ENCODE assay signal across 24 mouse cellular contexts in genomic region chr10:12170243-12170642, GRCm38 (mm10).
DNase-seq lines count a peak whose midpoint lies in the region; ATAC-seq and TF ChIP-seq lines count a peak whose summit lies in the region.
"Had no signal": no experiment of that assay in that cellular context is flagged by ENCODE, and none has a peak within 500 bp of the region (broad histone marks: within the 10 kb centered on the region; RNA-seq: fewer than 3 reads in every experiment).

No protein-coding gene starts in this region.

- no peaks in the 10 kb centered on the region for H3K4me1 ChIP-seq in hindbrain, postnatal 0 days (ENCODE audit: insufficient read depth, low read length)
- no peaks in the 10 kb centered on the region for H3K4me1 ChIP-seq in hindbrain, embryonic 11.5 days (replicated peaks; ENCODE audit: control insufficient read depth, insufficient read depth, low read length)
- H3K4me1 ChIP-seq: embryonic facial prominence, embryonic 15.5 days; heart, embryonic 15.5 days had no signal

- 74% methylated on average over 3 of the region's 3 CpGs for WGBS in hindbrain, postnatal 0 days
- 92% methylated on average over 3 of the region's 3 CpGs for WGBS in hindbrain, embryonic 11.5 days

- no peaks in the 10 kb centered on the region for H3K36me3 ChIP-seq in hindbrain, postnatal 0 days (ENCODE audit: insufficient read depth, low read length)
- H3K36me3 ChIP-seq in hindbrain, embryonic 11.5 days (ENCODE audit: control insufficient read depth, insufficient read depth, low read length) = no peaks in the 10 kb centered on the region
- H3K36me3 ChIP-seq: embryonic facial prominence, embryonic 15.5 days; G1E; heart, embryonic 15.5 days had no signal

- no peak overlapping the region for H3K4me2 ChIP-seq in hindbrain, postnatal 0 days (ENCODE audit: low read depth, low read length)
- no peak overlapping the region for H3K4me2 ChIP-seq in hindbrain, embryonic 11.5 days (replicated peaks; ENCODE audit: low read depth, low read length)
- H3K4me2 ChIP-seq: embryonic facial prominence, embryonic 15.5 days; heart, embryonic 11.5 days; heart, embryonic 15.5 days had no signal

- no peaks in the 10 kb centered on the region for H3K27me3 ChIP-seq in hindbrain, postnatal 0 days (ENCODE audit: insufficient read depth, low read length)
- no peaks in the 10 kb centered on the region for H3K27me3 ChIP-seq in hindbrain, embryonic 11.5 days (ENCODE audit: control insufficient read depth, insufficient read depth, low read length)
- H3K27me3 ChIP-seq: embryonic facial prominence, embryonic 15.5 days; heart, embryonic 15.5 days had no signal

- H3K4me3 ChIP-seq in hindbrain, postnatal 0 days (ENCODE audit: low read length) = no peak overlapping the region
- no peak overlapping the region for H3K4me3 ChIP-seq in hindbrain, embryonic 11.5 days (ENCODE audit: low read depth, low read length)
- H3K4me3 ChIP-seq: embryonic facial prominence, embryonic 15.5 days; erythroblast, embryonic 14.5 days; heart, adult 2 months; heart, embryonic 15.5 days had no signal

- intact Hi-C loops in left cerebral cortex, postnatal 36 days (cut with DNase I) = no loop called here

- no peaks in the 10 kb centered on the region for H3K9me3 ChIP-seq in hindbrain, postnatal 0 days (ENCODE audit: low read length)
- H3K9me3 ChIP-seq in hindbrain, embryonic 11.5 days (ENCODE audit: control insufficient read depth, low read length) = no peaks in the 10 kb centered on the region
- H3K9me3 ChIP-seq: embryonic facial prominence, embryonic 15.5 days; G1E; heart, embryonic 15.5 days had no signal

- no peak for TF ChIP-seq CTCF in hindbrain, postnatal 0 days (IDR thresholded peaks at IDR 0.05; ENCODE audit: low read depth)

- peak; percentile 40 to 51 for DNase-seq in cerebellum, postnatal 10 days
- no peak for DNase-seq in cerebellum, postnatal 25 days
- no peak for DNase-seq in frontal cortex, postnatal 36 days (ENCODE audit: low spot score in 2 of 2)
- DNase-seq in hindbrain, postnatal 0 days (ENCODE audit: low spot score) = peak; percentile 63
- DNase-seq in hindbrain, embryonic 11.5 days (ENCODE audit: low spot score) = no peak
- DNase-seq in brain, adult 2 months (ENCODE audit: low read depth, low spot score) = peak; percentile 18
- DNase-seq in left cerebral cortex, postnatal 36 days (ENCODE audit: low spot score in 2 of 2) = no peak
- DNase-seq: adrenal gland, postnatal 10 days; B cell, adult 2 months; cerebellum, adult 18-20 months; cerebellum, adult 9-11 months; embryo, embryonic 11 days; gastrocnemius, postnatal 10 days; heart, adult 2 months; heart, postnatal 14 days; kidney, adult 11 months; kidney, adult 9 months had no signal

- H3K27ac ChIP-seq in hindbrain, postnatal 0 days = no peak overlapping the region
- H3K27ac ChIP-seq in hindbrain, embryonic 11.5 days (ENCODE audit: low read depth, low read length) = no peak overlapping the region
- H3K27ac ChIP-seq: embryonic facial prominence, embryonic 15.5 days; heart, adult 2 months; heart, embryonic 15.5 days had no signal

- peak; percentile 23; the same call in 1 of the 2 replicates for ATAC-seq in frontal cortex, adult (ENCODE audit: low TSS enrichment)
- peak; percentile 58; the same call in 1 of the 2 replicates for ATAC-seq in hindbrain, postnatal 0 days
- no peak for ATAC-seq in hindbrain, embryonic 11.5 days (ENCODE audit: low FRiP score)
- ATAC-seq: CD4-positive, CD25-positive, alpha-beta regulatory T cell, adult 4 months had no signal

- H3K9ac ChIP-seq in hindbrain, postnatal 0 days (replicated peaks; ENCODE audit: low read length) = no peak overlapping the region
- H3K9ac ChIP-seq in hindbrain, embryonic 11.5 days (ENCODE audit: low read depth, low read length) = no peak overlapping the region
- H3K9ac ChIP-seq: embryonic facial prominence, embryonic 15.5 days; heart, embryonic 15.5 days had no signal

Comparison
In these comparisons a context has a peak if more than half of its experiments do, and no peak if none do; other contexts are left out.
1. DNase-seq: peak in cerebellum, postnatal 10 days (2 of 2), hindbrain, postnatal 0 days (single experiment) and brain, adult 2 months (single experiment); none in cerebellum, postnatal 25 days (0 of 2), frontal cortex, postnatal 36 days (0 of 2), hindbrain, embryonic 11.5 days (single experiment) and left cerebral cortex, postnatal 36 days (0 of 2).